Mouse (Mus musculus) spleen, adult 10 weeks (tissue): ENCODE measurements around the gene Zhx3. TPM values are rescaled to one million over a fixed set of nuclear protein-coding genes. Genes with fewer than 3 reads are reported as not detected.

Experiments used
- polyA plus RNA-seq: library from polyadenylated mRNA; stranded (reverse); fragments of 350-450 nt; fragmentation: Illumina TruSeq; extraction: RNeasy Lipid Tissue Mini Kit (QIAGEN cat#74804); gene quantifications from one replicate; pipeline ENCODE4 v1.2.3, GENCODE M21; 2015; ENCODE audit warnings: low replicate concordance; ENCODE audit not compliant: insufficient read depth

Gene Zhx3
- 4.9 TPM for polyA plus RNA-seq

DNA sequence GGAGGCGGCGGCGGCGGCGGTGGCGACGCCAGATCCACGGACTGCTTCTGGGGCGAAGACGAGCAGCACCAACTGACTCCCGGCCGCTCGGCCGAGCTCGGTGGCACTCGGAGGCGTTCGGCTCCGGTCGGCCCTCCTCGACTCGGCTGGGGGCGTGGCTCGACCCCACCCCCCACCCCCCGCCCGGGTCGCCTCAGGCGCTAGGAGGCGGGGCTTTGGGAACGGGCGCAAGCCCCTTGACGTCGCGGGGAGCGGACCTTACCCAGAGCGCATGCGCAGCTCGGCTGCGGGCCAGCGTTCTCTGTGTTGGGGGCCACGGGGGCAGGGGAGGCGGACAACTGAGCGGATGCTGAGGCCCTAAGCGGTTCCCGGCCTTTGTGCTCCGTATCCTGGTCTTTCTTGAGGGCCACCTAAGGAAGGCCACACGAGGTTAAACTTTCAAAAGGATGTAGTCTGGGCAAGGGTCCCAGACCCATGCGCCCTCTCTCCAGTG is at the start of gene Zhx3:
Gene Zhx3 (minus strand): TSS at position 109 of the 493 bp plus-strand sequence.

DNA sequence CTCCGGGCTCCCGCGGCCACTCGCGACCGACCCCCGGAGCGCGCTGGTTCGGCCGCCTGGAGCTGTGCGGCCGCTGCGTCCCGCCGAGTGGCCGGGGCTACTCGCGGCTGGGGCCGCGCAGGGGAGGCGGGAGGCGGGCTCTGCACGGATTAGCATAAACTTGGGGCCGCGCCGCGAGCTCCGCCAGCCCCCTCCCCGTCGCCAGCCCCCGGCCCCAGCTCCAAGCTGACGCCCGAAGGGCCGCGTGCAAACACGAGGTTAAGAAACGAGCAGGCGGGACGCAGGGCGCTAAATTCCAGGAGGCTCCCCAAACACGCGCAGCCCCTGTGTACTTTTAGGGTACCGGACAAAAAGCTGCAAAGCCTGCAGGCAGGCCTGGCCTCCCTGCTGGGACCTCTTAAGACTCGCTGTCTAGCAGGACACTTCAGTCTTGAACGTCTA is 39.5 kb upstream of the Zhx3 start, which contains the start of gene Emilin3:
Gene Emilin3 (minus strand): TSS at position 98 of the 441 bp plus-strand sequence.

DNA sequence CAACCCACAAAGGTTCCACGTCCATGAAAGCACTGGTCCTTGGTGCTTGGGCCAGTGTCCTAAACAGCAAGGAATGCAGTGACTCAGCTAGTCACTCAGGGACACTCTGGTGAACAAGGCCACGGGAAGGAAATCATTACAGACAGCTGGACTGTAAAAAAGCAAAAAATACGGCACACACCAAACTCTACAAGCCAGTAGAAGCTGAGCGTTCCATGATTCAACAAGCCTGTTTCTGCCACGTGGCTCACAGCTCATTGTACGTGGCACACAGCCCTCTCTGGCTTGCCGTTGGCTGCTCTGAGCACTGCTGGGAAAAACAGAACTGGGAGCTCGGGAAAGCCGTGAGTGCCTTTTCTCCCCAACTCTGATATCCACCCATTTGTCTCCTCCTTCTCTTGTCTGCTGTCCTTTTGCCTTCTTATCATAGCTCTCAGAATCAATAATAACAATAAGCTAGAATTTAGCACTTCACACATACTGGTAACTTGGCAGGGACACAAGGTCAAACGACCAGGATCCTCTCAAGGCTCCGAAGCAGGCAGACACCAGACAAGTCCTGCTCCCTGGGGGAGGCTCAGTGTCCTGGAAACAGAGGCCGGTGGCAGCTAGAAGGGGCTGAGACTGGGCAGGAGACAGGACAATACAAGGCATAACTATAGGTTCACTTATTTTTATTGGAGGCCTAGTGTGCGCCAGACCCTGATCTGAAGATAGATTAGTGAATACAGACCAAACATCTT is 7.8 kb upstream of the Zhx3 start, which contains the start of gene Lpin3:
Gene Lpin3 (plus strand): TSS at position 218 of the 743 bp plus-strand sequence.

DNA sequence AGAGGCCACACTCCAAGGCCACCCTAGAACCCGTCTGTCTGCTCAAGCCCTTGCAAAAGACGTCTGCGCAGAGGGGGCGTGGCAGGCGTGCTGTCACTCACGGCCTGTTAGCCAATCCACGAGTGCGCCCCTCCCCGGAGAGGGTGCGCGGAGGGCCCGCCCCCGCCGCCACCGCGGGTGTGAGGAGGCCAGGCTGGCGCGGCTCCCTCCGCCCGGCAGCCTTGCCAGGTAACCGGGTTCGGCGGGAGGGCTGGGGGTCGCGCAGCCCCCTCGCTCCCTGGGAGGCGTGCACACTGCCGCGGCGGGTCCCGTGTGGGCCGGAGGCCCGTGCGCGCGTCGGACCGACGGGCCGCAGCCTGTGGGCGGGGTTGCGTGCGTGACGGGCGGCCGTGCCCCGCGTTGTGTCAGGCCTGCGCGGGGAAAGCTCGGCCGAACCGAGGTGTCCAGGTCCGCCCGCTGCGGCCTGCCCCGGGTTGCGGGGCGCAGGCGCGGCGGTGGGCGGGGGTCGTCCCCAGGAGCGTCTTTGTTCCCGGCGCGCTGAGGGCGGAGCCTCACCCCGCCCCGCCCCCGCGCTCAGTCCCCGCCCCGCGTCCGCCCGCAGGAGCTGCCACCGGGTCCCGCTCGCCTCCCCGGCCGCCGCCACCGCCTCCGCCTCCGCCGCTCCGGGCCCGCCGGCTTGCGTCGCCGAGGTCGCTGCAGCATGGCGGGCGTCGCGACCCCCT is 141.5 kb downstream of the Zhx3 start, which contains the start of gene Plcg1:
Gene Plcg1 (plus strand): TSS at position 184 of the 722 bp plus-strand sequence.

Other genes starting within 250 kb of the Zhx3 start
- 115 TPM for gene Top1, start 227.1 kb downstream of the Zhx3 start, polyA plus RNA-seq
- gene Plcg1, start 141.7 kb downstream of the Zhx3 start, polyA plus RNA-seq, result 64.7 TPM
- 4.0 TPM for gene Lpin3, start 7.7 kb upstream of the Zhx3 start, polyA plus RNA-seq
- not detected for gene Emilin3, start 39.3 kb upstream of the Zhx3 start, polyA plus RNA-seq
- gene Chd6, start 236.1 kb upstream of the Zhx3 start, polyA plus RNA-seq, result 37.9 TPM